Mouse (Mus musculus): ENCODE measurements at regions not wholly inside any gene's neighbourhood (a gene's known extent, or its start where the extent isn't known, plus 50 kb on each side); places are given as distances from the start of the nearest gene placed in this dataset.
A peak's percentile ranks its signal among the peaks of the same experiment; 100 is the strongest.

GRCm38 (mm10) chr7:113056421-113056820 lies 102.7 kb downstream of the Rassf10 start:
- no peak for ATAC-seq (replicated peaks; ENCODE audit: insufficient number of reproducible peaks, low FRiP score, low TSS enrichment, poor library complexity, severe bottlenecking)

GRCm38 (mm10) chr7:113059211-113059966 lies 105.6 kb downstream of the Rassf10 start:
- ATAC-seq (replicated peaks; ENCODE audit: insufficient number of reproducible peaks, low FRiP score, low TSS enrichment, poor library complexity, severe bottlenecking) = no peak

GRCm38 (mm10) chr7:113059967-113060284 lies 106.2 kb downstream of the Rassf10 start:
- no peak for ATAC-seq (replicated peaks; ENCODE audit: insufficient number of reproducible peaks, low FRiP score, low TSS enrichment, poor library complexity, severe bottlenecking)

- no peak for ATAC-seq (replicated peaks; ENCODE audit: insufficient number of reproducible peaks, low FRiP score, low TSS enrichment, poor library complexity, severe bottlenecking)
These were observed 107.2 kb downstream of the Rassf10 start for GRCm38 (mm10) chr7:113060991-113061390.

- ATAC-seq (replicated peaks; ENCODE audit: insufficient number of reproducible peaks, low FRiP score, low TSS enrichment, poor library complexity, severe bottlenecking) = no peak
These were observed 112.8 kb downstream of the Rassf10 start for GRCm38 (mm10) chr7:113066536-113066935.

- no peak for ATAC-seq (replicated peaks; ENCODE audit: insufficient number of reproducible peaks, low FRiP score, low TSS enrichment, poor library complexity, severe bottlenecking)
These were observed 114.5 kb downstream of the Rassf10 start for GRCm38 (mm10) chr7:113068296-113068695.

GRCm38 (mm10) chr7:113069336-113069924 lies 115.7 kb downstream of the Rassf10 start:
- no peak for ATAC-seq (replicated peaks; ENCODE audit: insufficient number of reproducible peaks, low FRiP score, low TSS enrichment, poor library complexity, severe bottlenecking)

GRCm38 (mm10) chr7:113071418-113071817 lies 117.7 kb downstream of the Rassf10 start:
- ATAC-seq (replicated peaks; ENCODE audit: insufficient number of reproducible peaks, low FRiP score, low TSS enrichment, poor library complexity, severe bottlenecking) = no peak

GRCm38 (mm10) chr7:113073781-113074180 lies 120.0 kb downstream of the Rassf10 start:
- no peak for ATAC-seq (replicated peaks; ENCODE audit: insufficient number of reproducible peaks, low FRiP score, low TSS enrichment, poor library complexity, severe bottlenecking)

- no peak for ATAC-seq (replicated peaks; ENCODE audit: insufficient number of reproducible peaks, low FRiP score, low TSS enrichment, poor library complexity, severe bottlenecking)
These were observed 121.6 kb downstream of the Rassf10 start for GRCm38 (mm10) chr7:113075371-113075770.

GRCm38 (mm10) chr7:113076243-113076642 lies 122.5 kb downstream of the Rassf10 start:
- no peak for ATAC-seq (replicated peaks; ENCODE audit: insufficient number of reproducible peaks, low FRiP score, low TSS enrichment, poor library complexity, severe bottlenecking)

- ATAC-seq (replicated peaks; ENCODE audit: insufficient number of reproducible peaks, low FRiP score, low TSS enrichment, poor library complexity, severe bottlenecking) = no peak
These were observed 126.1 kb upstream of the Arntl start for GRCm38 (mm10) chr7:113081120-113081519.

GRCm38 (mm10) chr7:113084930-113085625 lies 122.2 kb upstream of the Arntl start:
- ATAC-seq (replicated peaks; ENCODE audit: insufficient number of reproducible peaks, low FRiP score, low TSS enrichment, poor library complexity, severe bottlenecking) = 0 out of 2 replicates have a peak, but pooled peaks have one; percentile 32

- no peak for ATAC-seq (replicated peaks; ENCODE audit: insufficient number of reproducible peaks, low FRiP score, low TSS enrichment, poor library complexity, severe bottlenecking)
These were observed 121.1 kb upstream of the Arntl start for GRCm38 (mm10) chr7:113086158-113086557.

GRCm38 (mm10) chr7:113087646-113088045 lies 119.6 kb upstream of the Arntl start:
- no peak for ATAC-seq (replicated peaks; ENCODE audit: insufficient number of reproducible peaks, low FRiP score, low TSS enrichment, poor library complexity, severe bottlenecking)

GRCm38 (mm10) chr7:113089044-113089443 lies 118.2 kb upstream of the Arntl start:
- ATAC-seq (replicated peaks; ENCODE audit: insufficient number of reproducible peaks, low FRiP score, low TSS enrichment, poor library complexity, severe bottlenecking) = no peak

GRCm38 (mm10) chr7:113093931-113094330 lies 113.3 kb upstream of the Arntl start:
- ATAC-seq (replicated peaks; ENCODE audit: insufficient number of reproducible peaks, low FRiP score, low TSS enrichment, poor library complexity, severe bottlenecking) = no peak

GRCm38 (mm10) chr7:113095092-113095491 lies 112.2 kb upstream of the Arntl start:
- ATAC-seq (replicated peaks; ENCODE audit: insufficient number of reproducible peaks, low FRiP score, low TSS enrichment, poor library complexity, severe bottlenecking) = no peak

- 0 out of 2 replicates have a peak, but pooled peaks have one; percentile 50 for ATAC-seq (replicated peaks; ENCODE audit: insufficient number of reproducible peaks, low FRiP score, low TSS enrichment, poor library complexity, severe bottlenecking)
These were observed 103.0 kb upstream of the Arntl start for GRCm38 (mm10) chr7:113104265-113104664.

GRCm38 (mm10) chr7:113105359-113105758 lies 101.9 kb upstream of the Arntl start:
- no peak for ATAC-seq (replicated peaks; ENCODE audit: insufficient number of reproducible peaks, low FRiP score, low TSS enrichment, poor library complexity, severe bottlenecking)
